ENCODE assay signal across 22 mouse cellular contexts in the genomic region with DNA sequence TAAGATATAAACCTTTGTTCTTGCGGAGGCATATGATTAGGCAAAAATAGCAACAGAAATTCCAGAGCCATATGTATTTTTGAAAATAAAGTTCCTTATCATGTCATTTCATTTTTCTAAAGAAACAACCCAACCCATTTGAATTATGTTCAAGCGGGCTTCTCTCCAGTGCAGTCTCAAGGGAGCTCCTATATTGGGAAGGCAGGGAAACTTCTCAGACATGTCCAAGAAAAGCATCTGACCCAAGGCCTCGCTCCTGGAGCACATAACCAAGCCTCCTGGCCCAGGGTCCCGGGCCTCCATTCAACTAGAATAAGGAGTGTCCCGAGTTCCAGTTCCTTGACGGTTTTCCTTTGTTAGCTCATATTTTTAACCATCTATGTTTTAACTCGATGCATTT. TPM values are rescaled to one million over a fixed set of nuclear protein-coding genes. Genes with fewer than 3 reads are reported as not detected.
DNase-seq lines count a peak whose midpoint lies in the region; ATAC-seq lines count a peak whose summit lies in the region.
"Had no signal": no experiment of that assay in that cellular context is flagged by ENCODE, and none has a peak within 500 bp of the region (broad histone marks: within the 10 kb centered on the region; RNA-seq: fewer than 3 reads in every experiment).

No protein-coding gene starts in this region.

- WGBS in hindbrain, embryonic 13.5 days: 93% methylated on average over 7 of the region's 7 CpGs

- H3K9ac ChIP-seq in hindbrain, embryonic 13.5 days: no peak overlapping the region
- H3K9ac ChIP-seq: embryonic facial prominence, embryonic 12.5 days; liver, embryonic 13.5 days; midbrain, embryonic 12.5 days had no signal

- H3K27me3 ChIP-seq in hindbrain, embryonic 13.5 days: no peaks in the 10 kb centered on the region
- H3K27me3 ChIP-seq: embryonic facial prominence, embryonic 12.5 days; liver, embryonic 13.5 days; midbrain, embryonic 12.5 days had no signal

- peak; percentile 59 to 66 for DNase-seq in heart, adult 18-20 months
- DNase-seq in heart, postnatal 36 days: no peak
- DNase-seq in urinary bladder, postnatal 4 days (ENCODE audit: low spot score in 2 of 2): peak; percentile 64 to 70
- no peak for DNase-seq in urinary bladder, adult 2 months (ENCODE audit: low spot score)
- DNase-seq in heart, postnatal 25 days (ENCODE audit: low spot score): peak; percentile 23
- DNase-seq in thymus, postnatal 25 days: no peak
- DNase-seq in left cerebral cortex, adult 18-20 months (ENCODE audit: low spot score in 2 of 2): no peak
- DNase-seq: adrenal gland, postnatal 36 days; B cell, adult 2 months; cerebellum, postnatal 36 days; kidney, adult 8-10 months; liver, embryonic 13.5 days; lung, postnatal 4 days; right cerebral cortex, postnatal 25 days; thymus, postnatal 14 days had no signal

- no peaks in the 10 kb centered on the region for H3K36me3 ChIP-seq in hindbrain, embryonic 13.5 days
- H3K36me3 ChIP-seq: embryonic facial prominence, embryonic 12.5 days; liver, embryonic 13.5 days; midbrain, embryonic 12.5 days had no signal

- H3K4me2 ChIP-seq in hindbrain, embryonic 13.5 days: no peak overlapping the region
- H3K4me2 ChIP-seq: embryonic facial prominence, embryonic 12.5 days; liver, embryonic 13.5 days; midbrain, embryonic 12.5 days had no signal

- intact Hi-C loops in heart, postnatal 36 days (cut with DNase I): no loop called here
- intact Hi-C loops in heart, postnatal 25 days (cut with DNase I): no loop called here

- no peak overlapping the region for H3K27ac ChIP-seq in hindbrain, embryonic 13.5 days
- H3K27ac ChIP-seq: embryonic facial prominence, embryonic 12.5 days; liver, embryonic 13.5 days; midbrain, embryonic 12.5 days had no signal

- ATAC-seq in hindbrain, embryonic 13.5 days (ENCODE audit: low FRiP score): no peak

- H3K4me1 ChIP-seq in hindbrain, embryonic 13.5 days (replicated peaks): no peaks in the 10 kb centered on the region
- H3K4me1 ChIP-seq: embryonic facial prominence, embryonic 12.5 days; liver, embryonic 13.5 days; midbrain, embryonic 12.5 days had no signal

- no peak overlapping the region for H3K4me3 ChIP-seq in hindbrain, embryonic 13.5 days
- H3K4me3 ChIP-seq: embryonic facial prominence, embryonic 12.5 days; liver, embryonic 13.5 days; midbrain, embryonic 12.5 days had no signal

- no peaks in the 10 kb centered on the region for H3K9me3 ChIP-seq in hindbrain, embryonic 13.5 days
- H3K9me3 ChIP-seq: embryonic facial prominence, embryonic 12.5 days; liver, embryonic 13.5 days; midbrain, embryonic 12.5 days had no signal

RNA-seq across cellular contexts. Expression of a gene that starts 20.1 kb away (rescaled TPM):
- total RNA-seq in heart, adult 18-20 months (2021): under 1 TPM; 0.65 to 0.80 TPM
- total RNA-seq in heart, postnatal 36 days (2021): under 1 TPM; 0.42 to 0.57 TPM
- 1.7 and 2.3 TPM in 2 replicates for polyA plus RNA-seq in urinary bladder, adult 2 months (2012; rRNA removed)
- total RNA-seq in heart, postnatal 25 days (2021): under 1 TPM; 0.21 to 0.36 TPM
- 0.09 and 0.30 TPM in 2 replicates for polyA plus RNA-seq in hindbrain, embryonic 13.5 days (2015; fragmentation: Nextera tagmentation; extraction: Ambion mirVana)
- under 1 TPM in 1 of 2 experiments, not detected in 1; 0.61 TPM for total RNA-seq in left cerebral cortex, adult 18-20 months (2021)
- polyA plus RNA-seq: forebrain, embryonic 11.5 days; hindbrain, embryonic 11.5 days; liver, embryonic 13.5 days; midbrain, embryonic 12.5 days had no signal

RNA-seq across cellular contexts. Expression of a gene that starts 39.7 kb away (rescaled TPM):
- not detected for total RNA-seq in heart, adult 18-20 months (2021)
- total RNA-seq in heart, postnatal 36 days (2021): not detected
- polyA plus RNA-seq in urinary bladder, adult 2 months (2012; rRNA removed): not detected in 2 replicates
- not detected for total RNA-seq in heart, postnatal 25 days (2021)
- polyA plus RNA-seq in hindbrain, embryonic 13.5 days (2015; fragmentation: Nextera tagmentation; extraction: Ambion mirVana): not detected in 2 replicates
- total RNA-seq in left cerebral cortex, adult 18-20 months (2021): not detected
- total RNA-seq: adrenal gland, postnatal 36 days; ES-E14; left cerebral cortex, postnatal 25 days had no signal
- polyA plus RNA-seq: embryonic facial prominence, embryonic 12.5 days; forebrain, embryonic 11.5 days; hindbrain, embryonic 11.5 days; liver, embryonic 13.5 days; midbrain, embryonic 12.5 days had no signal

Comparison
In these comparisons a context has a peak if more than half of its experiments do, and no peak if none do; other contexts are left out.
1. DNase-seq: peak in heart, adult 18-20 months (2 of 2), urinary bladder, postnatal 4 days (2 of 2) and heart, postnatal 25 days (single experiment); none in heart, postnatal 36 days (0 of 2), urinary bladder, adult 2 months (single experiment), thymus, postnatal 25 days (single experiment) and left cerebral cortex, adult 18-20 months (0 of 2).